Mouse (Mus musculus): ENCODE data around the gene Lingo3. TPM values are rescaled to one million over a fixed set of nuclear protein-coding genes. Genes with fewer than 3 reads are reported as not detected.

Gene Lingo3
- polyA plus RNA-seq, 1 experiment from 2014 or later, result 0.66 TPM

- WGBS, result 77% methylated on average over 2 of the region's 2 CpGs
- H3K9ac ChIP-seq (replicated peaks; ENCODE audit: low read length), result no peak overlapping the region
- H3K4me1 ChIP-seq (ENCODE audit: insufficient read depth, low read length), result peaks cover 7% of the 10 kb centered on the region
- H3K27me3 ChIP-seq (ENCODE audit: insufficient read depth, low read length), result no peaks in the 10 kb centered on the region
- no peak overlapping the region for H3K27ac ChIP-seq (ENCODE audit: low read length)
- H3K36me3 ChIP-seq (ENCODE audit: insufficient read depth, low read length), result peaks cover 91% of the 10 kb centered on the region
- no peak overlapping the region for H3K4me2 ChIP-seq (replicated peaks; ENCODE audit: low read depth, low read length)
- H3K4me3 ChIP-seq (ENCODE audit: low read length), result no peak overlapping the region
- no peaks in the 10 kb centered on the region for H3K9me3 ChIP-seq (ENCODE audit: low read length)
- no peak for ATAC-seq (ENCODE audit: low FRiP score, low TSS enrichment)
Observed at GRCm38 (mm10) chr10:80787517-80787916, 56.3 kb downstream of the Lingo3 start.

GRCm38 (mm10) chr10:80785963-80786362, 57.9 kb downstream of the Lingo3 start:
- no peak for ATAC-seq (ENCODE audit: low FRiP score, low TSS enrichment)
- Histone ChIP-seq H3K4me3 (ENCODE audit: low read length) (no peak overlapping the region), H3K27ac (ENCODE audit: low read length) (no peak overlapping the region), H3K9ac (replicated peaks; ENCODE audit: low read length) (no peak overlapping the region), H3K4me2 (replicated peaks; ENCODE audit: low read depth, low read length) (no peak overlapping the region), H3K27me3 (ENCODE audit: insufficient read depth, low read length) (no peaks in the 10 kb centered on the region), H3K9me3 (ENCODE audit: low read length) (no peaks in the 10 kb centered on the region), H3K4me1 (ENCODE audit: insufficient read depth, low read length) (no peaks in the 10 kb centered on the region), H3K36me3 (ENCODE audit: insufficient read depth, low read length) (peaks cover 95% of the 10 kb centered on the region)
- 94% methylated on average over 11 of the region's 11 CpGs for WGBS

DNA sequence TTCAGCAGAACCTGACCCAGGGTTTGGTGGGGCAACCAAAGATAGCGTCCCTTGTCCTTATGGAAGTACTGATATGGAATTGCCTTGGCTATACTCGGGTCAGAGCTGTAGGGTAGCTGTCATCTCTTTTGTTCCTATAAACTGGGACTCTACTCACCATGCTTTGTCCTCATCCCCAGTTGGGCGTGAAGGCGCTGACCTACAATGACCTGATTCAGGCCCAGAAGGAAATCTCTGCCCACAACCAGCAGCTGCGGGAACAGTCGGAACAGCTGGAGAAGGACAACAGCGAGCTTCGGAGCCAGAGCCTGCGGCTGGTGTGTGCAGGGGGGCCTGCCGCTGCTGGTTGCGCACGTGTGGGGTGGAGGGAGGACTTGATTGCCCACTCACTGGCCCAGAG, 59.0 kb downstream of the Lingo3 start:
- no peak for ATAC-seq (ENCODE audit: low FRiP score, low TSS enrichment)
- peaks cover 95% of the 10 kb centered on the region for H3K36me3 ChIP-seq (ENCODE audit: insufficient read depth, low read length)
- no peaks in the 10 kb centered on the region for H3K27me3 ChIP-seq (ENCODE audit: insufficient read depth, low read length)
- no peaks in the 10 kb centered on the region for H3K9me3 ChIP-seq (ENCODE audit: low read length)
- H3K4me2 ChIP-seq (replicated peaks; ENCODE audit: low read depth, low read length), result no peak overlapping the region
- H3K4me3 ChIP-seq (ENCODE audit: low read length), result no peak overlapping the region
- no peak overlapping the region for H3K9ac ChIP-seq (replicated peaks; ENCODE audit: low read length)
- 89% methylated on average over 12 of the region's 12 CpGs for WGBS
- H3K4me1 ChIP-seq (ENCODE audit: insufficient read depth, low read length), result no peaks in the 10 kb centered on the region
- no peak overlapping the region for H3K27ac ChIP-seq (ENCODE audit: low read length)

DNA sequence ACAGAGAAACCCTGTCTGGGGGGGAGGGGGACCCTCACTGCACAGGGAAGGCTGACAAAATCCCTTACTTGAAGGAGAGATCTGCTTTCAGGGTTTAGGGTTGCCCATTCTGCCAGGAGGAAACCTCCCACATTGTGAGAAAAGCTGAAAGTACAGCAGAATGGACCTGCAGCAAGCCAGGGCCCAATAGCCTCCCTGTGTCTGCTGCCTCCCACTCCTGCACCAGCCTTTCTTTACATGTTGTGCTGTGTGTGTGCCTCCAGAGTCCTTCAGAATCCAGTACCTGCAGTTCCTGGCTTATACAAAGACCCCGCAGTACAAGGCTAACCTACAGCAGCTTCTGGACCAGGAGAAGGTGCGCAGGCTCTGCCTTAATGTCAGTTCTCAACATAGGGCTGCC, 59.5 kb downstream of the Lingo3 start:
- 96% methylated on average over 2 of the region's 2 CpGs for WGBS
- H3K36me3 ChIP-seq (ENCODE audit: insufficient read depth, low read length), result peaks cover 91% of the 10 kb centered on the region

More for the DNA sequence above, 59.5 kb downstream of the Lingo3 start:
- Histone ChIP-seq H3K4me1 (ENCODE audit: insufficient read depth, low read length) (no peaks in the 10 kb centered on the region), H3K27ac (ENCODE audit: low read length) (no peak overlapping the region), H3K9me3 (ENCODE audit: low read length) (no peaks in the 10 kb centered on the region), H3K4me3 (ENCODE audit: low read length) (no peak overlapping the region), H3K4me2 (replicated peaks; ENCODE audit: low read depth, low read length) (no peak overlapping the region), H3K9ac (replicated peaks; ENCODE audit: low read length) (no peak overlapping the region), H3K27me3 (ENCODE audit: insufficient read depth, low read length) (no peaks in the 10 kb centered on the region)
- ATAC-seq (ENCODE audit: low FRiP score, low TSS enrichment), result no peak

MicroRNAs encoded within 50 kb of the gene (microRNA counts, 519-probe panel; counts per million panel counts)
- microRNA mmu-miR-1982, result 104 counts per million, percentile 35 among the panel's probes with 10 or more counts

Small RNA genes within 50 kb of the gene (microRNA-seq; reads per million reads assigned to microRNA genes)
- gene Mir1982, result 1.1 reads per million

Other genes with a start within 250 kb of the Lingo3 start
- 113 and 117 TPM in 2 replicates for gene Scamp4, start 241.2 kb downstream of the Lingo3 start, polyA plus RNA-seq (2015; fragmentation: Nextera tagmentation; extraction: Ambion mirVana)
- gene Adat3, start 241.2 kb downstream of the Lingo3 start, polyA plus RNA-seq (2015; fragmentation: Nextera tagmentation; extraction: Ambion mirVana), result 8.7 and 10.4 TPM in 2 replicates
- gene Gm49322, start 238.0 kb downstream of the Lingo3 start, polyA plus RNA-seq (2015; fragmentation: Nextera tagmentation; extraction: Ambion mirVana), result 4.2 and 4.8 TPM in 2 replicates
- gene Csnk1g2, start 221.2 kb downstream of the Lingo3 start, polyA plus RNA-seq (2015; fragmentation: Nextera tagmentation; extraction: Ambion mirVana), result 30.8 and 93.6 TPM in 2 replicates
- gene Btbd2, start 187.0 kb downstream of the Lingo3 start, polyA plus RNA-seq (2015; fragmentation: Nextera tagmentation; extraction: Ambion mirVana), result 21.0 and 74.8 TPM in 2 replicates
- 71.1 and 108 TPM in 2 replicates for gene Mknk2, start 165.9 kb downstream of the Lingo3 start, polyA plus RNA-seq (2015; fragmentation: Nextera tagmentation; extraction: Ambion mirVana)
- 43.1 and 43.2 TPM in 2 replicates for gene Mob3a, start 142.1 kb downstream of the Lingo3 start, polyA plus RNA-seq (2015; fragmentation: Nextera tagmentation; extraction: Ambion mirVana)
- 23.3 and 23.8 TPM in 2 replicates for gene Izumo4, start 141.9 kb downstream of the Lingo3 start, polyA plus RNA-seq (2015; fragmentation: Nextera tagmentation; extraction: Ambion mirVana)
- 67.7 and 68.8 TPM in 2 replicates for gene Ap3d1, start 101.8 kb downstream of the Lingo3 start, polyA plus RNA-seq (2015; fragmentation: Nextera tagmentation; extraction: Ambion mirVana)
- 17.3 and 20.7 TPM in 2 replicates for gene Dot1l, start 88.8 kb downstream of the Lingo3 start, polyA plus RNA-seq (2015; fragmentation: Nextera tagmentation; extraction: Ambion mirVana)
- 71.2 and 87.3 TPM in 2 replicates for gene Sf3a2, start 45.8 kb downstream of the Lingo3 start, polyA plus RNA-seq (2015; fragmentation: Nextera tagmentation; extraction: Ambion mirVana)
- gene Plekhj1, start 45.4 kb downstream of the Lingo3 start, polyA plus RNA-seq (2015; fragmentation: Nextera tagmentation; extraction: Ambion mirVana), result 123 and 129 TPM in 2 replicates
- gene Amh, start 38.8 kb downstream of the Lingo3 start, polyA plus RNA-seq (2015; fragmentation: Nextera tagmentation; extraction: Ambion mirVana), result 0.70 TPM in 1 of 2 replicates, not detected in the other
- gene Jsrp1, start 30.5 kb downstream of the Lingo3 start, polyA plus RNA-seq (2015; fragmentation: Nextera tagmentation; extraction: Ambion mirVana), result 4.5 and 4.6 TPM in 2 replicates
- 1,744 and 2,086 TPM in 2 replicates for gene Oaz1, start 17.4 kb downstream of the Lingo3 start, polyA plus RNA-seq (2015; fragmentation: Nextera tagmentation; extraction: Ambion mirVana)
- 248 and 262 TPM in 2 replicates for gene Lsm7, start 11.2 kb upstream of the Lingo3 start, polyA plus RNA-seq (2015; fragmentation: Nextera tagmentation; extraction: Ambion mirVana)
- 52.6 and 54.0 TPM in 2 replicates for gene Sppl2b, start 11.2 kb upstream of the Lingo3 start, polyA plus RNA-seq (2015; fragmentation: Nextera tagmentation; extraction: Ambion mirVana)
- 0.08 TPM in 1 of 2 replicates, not detected in the other for gene Tmprss9, start 27.8 kb upstream of the Lingo3 start, polyA plus RNA-seq (2015; fragmentation: Nextera tagmentation; extraction: Ambion mirVana)
- 361 and 376 TPM in 2 replicates for gene Timm13, start 56.9 kb upstream of the Lingo3 start, polyA plus RNA-seq (2015; fragmentation: Nextera tagmentation; extraction: Ambion mirVana)
- 61.8 and 62.4 TPM in 2 replicates for gene Lmnb2, start 74.2 kb upstream of the Lingo3 start, polyA plus RNA-seq (2015; fragmentation: Nextera tagmentation; extraction: Ambion mirVana)
- 22.3 and 24.1 TPM in 2 replicates for gene Gadd45b, start 86.0 kb upstream of the Lingo3 start, polyA plus RNA-seq (2015; fragmentation: Nextera tagmentation; extraction: Ambion mirVana)
- gene Gng7, start 170.9 kb upstream of the Lingo3 start, polyA plus RNA-seq (2015; fragmentation: Nextera tagmentation; extraction: Ambion mirVana), result 6.6 and 6.7 TPM in 2 replicates
- gene Diras1, start 181.6 kb upstream of the Lingo3 start, polyA plus RNA-seq (2015; fragmentation: Nextera tagmentation; extraction: Ambion mirVana), result 0.11 and 0.41 TPM in 2 replicates
- 19.6 and 19.9 TPM in 2 replicates for gene Slc39a3, start 193.4 kb upstream of the Lingo3 start, polyA plus RNA-seq (2015; fragmentation: Nextera tagmentation; extraction: Ambion mirVana)
- gene Sgta, start 216.1 kb upstream of the Lingo3 start, polyA plus RNA-seq (2015; fragmentation: Nextera tagmentation; extraction: Ambion mirVana), result 244 and 250 TPM in 2 replicates
- gene Thop1, start 226.0 kb upstream of the Lingo3 start, polyA plus RNA-seq (2015; fragmentation: Nextera tagmentation; extraction: Ambion mirVana), result 69.6 and 70.0 TPM in 2 replicates